Mouse (Mus musculus): Measurements from ENCODE around the gene Rnaseh2a. TPM values are rescaled to one million over a fixed set of nuclear protein-coding genes. Genes with fewer than 3 reads are reported as not detected.
A peak's percentile ranks its signal among the peaks of the same experiment; 100 is the strongest.

The Rnaseh2a gene
- polyA plus RNA-seq, 1 experiment from 2014 or later = 108 TPM

- H3K27me3 ChIP-seq (ENCODE audit: control insufficient read depth, insufficient read depth, low read length) = no peaks in the 10 kb centered on the region
- no peaks in the 10 kb centered on the region for H3K36me3 ChIP-seq (ENCODE audit: control insufficient read depth, insufficient read depth, low read length)
- peak overlapping the region; percentile 94 for H3K27ac ChIP-seq (ENCODE audit: low read length)
- H3K4me1 ChIP-seq (ENCODE audit: control insufficient read depth, insufficient read depth, low read length) = peaks cover 59% of the 10 kb centered on the region
- peak overlapping the region; percentile 72 for H3K4me3 ChIP-seq (replicated peaks; ENCODE audit: low read length)
- ATAC-seq (ENCODE audit: insufficient read depth, low FRiP score) = peak; percentile 54
- H3K9ac ChIP-seq (ENCODE audit: low read length) = peak overlapping the region; percentile 87
- H3K9me3 ChIP-seq (replicated peaks; ENCODE audit: control insufficient read depth, low read length) = no peaks in the 10 kb centered on the region
- peak overlapping the region; percentile 90 for H3K4me2 ChIP-seq (ENCODE audit: low read depth, low read length)
- 2% methylated on average over 42 of the region's 42 CpGs for WGBS
Observed at GRCm38 (mm10) chr8:84979599-84980421, 10.2 kb upstream of the Rnaseh2a start.

GRCm38 (mm10) chr8:84978248-84978940 is 8.8 kb upstream of the Rnaseh2a start, which contains the start of gene Junb:
Gene Junb, minus strand, starts transcription at chr8:84978718.
- Histone ChIP-seq H3K4me2 (ENCODE audit: low read depth, low read length) (peak within 1 kb of the TSS; percentile 90), H3K9ac (ENCODE audit: low read length) (peak within 1 kb of the TSS; percentile 87), H3K27ac (ENCODE audit: low read length) (peak within 1 kb of the TSS; percentile 94), H3K4me3 (replicated peaks; ENCODE audit: low read length) (peak within 1 kb of the TSS; percentile 72), H3K9me3 (replicated peaks; ENCODE audit: control insufficient read depth, low read length) (no peaks in the 10 kb centered on the region), H3K36me3 (ENCODE audit: control insufficient read depth, insufficient read depth, low read length) (no peaks in the 10 kb centered on the region), H3K27me3 (ENCODE audit: control insufficient read depth, insufficient read depth, low read length) (no peaks in the 10 kb centered on the region), H3K4me1 (ENCODE audit: control insufficient read depth, insufficient read depth, low read length) (peaks cover 53% of the 10 kb centered on the region)
- under 1% methylated on average over 60 of the region's 63 CpGs for WGBS
- peak; percentile 59 for ATAC-seq (ENCODE audit: insufficient read depth, low FRiP score)

GRCm38 (mm10) chr8:84977435-84978247 is 8.1 kb upstream of the Rnaseh2a start:
- Histone ChIP-seq H3K36me3 (ENCODE audit: control insufficient read depth, insufficient read depth, low read length) (no peaks in the 10 kb centered on the region), H3K9me3 (replicated peaks; ENCODE audit: control insufficient read depth, low read length) (no peaks in the 10 kb centered on the region), H3K27ac (ENCODE audit: low read length) (peak overlapping the region; percentile 94), H3K4me1 (ENCODE audit: control insufficient read depth, insufficient read depth, low read length) (peaks cover 51% of the 10 kb centered on the region), H3K4me2 (ENCODE audit: low read depth, low read length) (peak overlapping the region; percentile 90), H3K27me3 (ENCODE audit: control insufficient read depth, insufficient read depth, low read length) (no peaks in the 10 kb centered on the region), H3K4me3 (replicated peaks; ENCODE audit: low read length) (peak overlapping the region; percentile 72), H3K9ac (ENCODE audit: low read length) (peak overlapping the region; percentile 87)
- under 1% methylated on average over 70 of the region's 70 CpGs for WGBS
- no peak for ATAC-seq (ENCODE audit: insufficient read depth, low FRiP score)

- Histone ChIP-seq H3K27ac (ENCODE audit: low read length) (peak overlapping the region; percentile 94), H3K36me3 (ENCODE audit: control insufficient read depth, insufficient read depth, low read length) (no peaks in the 10 kb centered on the region), H3K4me1 (ENCODE audit: control insufficient read depth, insufficient read depth, low read length) (peaks cover 44% of the 10 kb centered on the region), H3K4me3 (replicated peaks; ENCODE audit: low read length) (peak overlapping the region; percentile 72), H3K9ac (ENCODE audit: low read length) (peak overlapping the region; percentile 87), H3K9me3 (replicated peaks; ENCODE audit: control insufficient read depth, low read length) (no peaks in the 10 kb centered on the region), H3K4me2 (ENCODE audit: low read depth, low read length) (peak overlapping the region; percentile 90), H3K27me3 (ENCODE audit: control insufficient read depth, insufficient read depth, low read length) (no peaks in the 10 kb centered on the region)
- ATAC-seq (ENCODE audit: insufficient read depth, low FRiP score) = no peak
- 1% methylated on average over 25 of the region's 25 CpGs for WGBS
Observed at GRCm38 (mm10) chr8:84976763-84977434, 7.3 kb upstream of the Rnaseh2a start.

GRCm38 (mm10) chr8:84976031-84976762 is 6.6 kb upstream of the Rnaseh2a start:
- peak; percentile 69 for ATAC-seq (ENCODE audit: insufficient read depth, low FRiP score)

GRCm38 (mm10) chr8:84975434-84975833 is 5.9 kb upstream of the Rnaseh2a start:
- 25% methylated on average over 7 of the region's 7 CpGs for WGBS

More at GRCm38 (mm10) chr8:84976031-84976762, 6.6 kb upstream of the Rnaseh2a start:
- under 1% methylated on average over 61 of the region's 61 CpGs for WGBS
- Histone ChIP-seq H3K36me3 (ENCODE audit: control insufficient read depth, insufficient read depth, low read length) (no peaks in the 10 kb centered on the region), H3K9ac (ENCODE audit: low read length) (peak overlapping the region; percentile 87), H3K27me3 (ENCODE audit: control insufficient read depth, insufficient read depth, low read length) (no peaks in the 10 kb centered on the region), H3K27ac (ENCODE audit: low read length) (peak overlapping the region; percentile 94), H3K4me3 (replicated peaks; ENCODE audit: low read length) (peak overlapping the region; percentile 72), H3K4me1 (ENCODE audit: control insufficient read depth, insufficient read depth, low read length) (peaks cover 38% of the 10 kb centered on the region), H3K4me2 (ENCODE audit: low read depth, low read length) (peak overlapping the region; percentile 90), H3K9me3 (replicated peaks; ENCODE audit: control insufficient read depth, low read length) (no peaks in the 10 kb centered on the region)

GRCm38 (mm10) chr8:84974543-84975142 is 5.1 kb upstream of the Rnaseh2a start:
- no peaks in the 10 kb centered on the region for H3K27me3 ChIP-seq (ENCODE audit: control insufficient read depth, insufficient read depth, low read length)
- H3K4me1 ChIP-seq (ENCODE audit: control insufficient read depth, insufficient read depth, low read length) = peaks cover 33% of the 10 kb centered on the region
- no peaks in the 10 kb centered on the region for H3K9me3 ChIP-seq (replicated peaks; ENCODE audit: control insufficient read depth, low read length)
- no peak overlapping the region for H3K4me2 ChIP-seq (ENCODE audit: low read depth, low read length)
- no peak overlapping the region for H3K4me3 ChIP-seq (replicated peaks; ENCODE audit: low read length)
- 0 out of 2 replicates have a peak overlapping the region, but pooled peaks have one; percentile 18 for H3K9ac ChIP-seq (ENCODE audit: low read length)
- H3K36me3 ChIP-seq (ENCODE audit: control insufficient read depth, insufficient read depth, low read length) = no peaks in the 10 kb centered on the region; the same call in 1 of the 2 replicates
- H3K27ac ChIP-seq (ENCODE audit: low read length) = peak overlapping the region; percentile 94; the same call in 1 of the 2 replicates
- ATAC-seq (ENCODE audit: insufficient read depth, low FRiP score) = no peak
- WGBS = 76% methylated on average over 8 of the region's 8 CpGs

More at GRCm38 (mm10) chr8:84975434-84975833, 5.9 kb upstream of the Rnaseh2a start:
- Histone ChIP-seq H3K4me2 (ENCODE audit: low read depth, low read length) (peak overlapping the region; percentile 90), H3K4me3 (replicated peaks; ENCODE audit: low read length) (peak overlapping the region; percentile 72; the same call in 1 of the 2 replicates), H3K9me3 (replicated peaks; ENCODE audit: control insufficient read depth, low read length) (no peaks in the 10 kb centered on the region), H3K27ac (ENCODE audit: low read length) (peak overlapping the region; percentile 94), H3K4me1 (ENCODE audit: control insufficient read depth, insufficient read depth, low read length) (peaks cover 38% of the 10 kb centered on the region), H3K9ac (ENCODE audit: low read length) (no peak overlapping the region; the same call in 1 of the 2 replicates), H3K36me3 (ENCODE audit: control insufficient read depth, insufficient read depth, low read length) (no peaks in the 10 kb centered on the region; the same call in 1 of the 2 replicates), H3K27me3 (ENCODE audit: control insufficient read depth, insufficient read depth, low read length) (no peaks in the 10 kb centered on the region)
- ATAC-seq (ENCODE audit: insufficient read depth, low FRiP score) = no peak

Data from stomach, embryonic 16.5 days (tissue).